Mouse (Mus musculus) kidney, adult 11 months (tissue): ENCODE data around the gene Pfkfb2.

Experiments used
- DNase-seq: peaks from one replicate; pipeline ENCODE4 v3.0.0; 2022

Gene Pfkfb2

GRCm38 (mm10) chr1:130729153-130729552, at the start of gene Pfkfb2:
Gene Pfkfb2 (minus strand): TSS chr1:130729253.
- no peak for DNase-seq

DNA sequence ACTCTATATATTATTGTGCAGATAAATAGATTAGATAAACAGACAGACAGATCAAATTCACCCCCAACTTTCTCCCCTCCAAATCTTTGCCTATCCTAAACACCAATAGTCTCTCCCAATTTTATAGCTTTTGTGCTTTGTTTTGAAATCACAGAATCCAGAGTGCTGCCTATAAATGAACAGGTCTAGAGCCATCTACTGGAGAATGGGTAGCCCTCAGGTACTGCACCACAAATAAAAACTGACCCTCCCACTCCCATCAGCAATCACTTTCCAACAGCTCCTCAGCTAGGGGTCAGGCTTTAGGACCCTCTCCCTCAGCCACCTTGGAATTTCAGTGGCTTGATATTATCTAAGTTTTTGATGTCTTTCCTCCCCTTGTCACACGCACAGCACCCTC, 47.6 kb upstream of the Pfkfb2 start:
- DNase-seq: no peak

DNA sequence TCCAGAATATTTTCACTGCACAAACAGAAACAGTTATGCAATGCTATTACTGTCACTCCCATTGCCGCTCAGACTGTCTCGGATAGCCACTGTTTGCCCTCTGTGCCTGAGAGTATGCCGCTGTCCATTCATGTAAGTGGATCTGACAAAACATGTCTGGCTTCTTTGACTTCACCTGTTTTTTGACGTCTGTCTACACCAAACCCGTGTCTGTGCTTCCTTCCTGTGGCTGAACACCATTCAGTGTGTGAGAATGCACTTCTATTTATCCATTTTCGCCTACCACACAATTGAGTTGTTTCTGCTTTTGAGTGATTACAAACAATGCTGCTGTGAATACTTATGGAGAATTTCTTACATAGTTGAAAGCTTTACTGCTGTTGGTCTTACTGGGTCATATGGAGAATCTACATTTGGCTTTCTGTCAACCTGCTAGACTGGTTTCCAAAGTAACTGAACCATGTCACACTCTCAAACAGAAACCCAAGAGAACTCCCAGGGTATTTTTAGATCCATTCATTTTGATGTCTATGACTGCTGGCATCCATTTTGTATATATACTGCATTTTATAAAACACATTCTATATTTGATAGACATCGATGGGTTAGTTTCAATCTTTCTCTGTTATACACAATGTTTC, 46.8 kb upstream of the Pfkfb2 start:
- no peak for DNase-seq

DNA sequence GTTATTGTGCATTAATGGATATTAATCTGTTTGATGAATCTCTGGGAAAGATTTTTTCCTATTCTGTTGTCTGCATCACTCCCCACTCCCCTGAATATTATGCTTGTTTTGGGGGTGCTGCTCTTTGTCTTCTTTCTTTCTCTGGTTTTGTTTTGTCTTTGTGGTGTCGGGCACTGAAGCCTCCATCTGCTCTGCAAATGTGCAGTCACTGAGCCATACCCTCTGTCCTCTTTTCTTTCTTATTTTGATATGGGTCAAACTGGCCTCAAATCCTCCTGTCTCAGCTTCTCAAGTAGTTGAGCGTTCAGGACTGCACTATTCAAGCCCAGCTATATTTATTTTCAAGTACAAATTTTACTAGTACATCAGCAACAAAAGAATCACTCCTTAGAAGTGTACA, 46.2 kb upstream of the Pfkfb2 start:
- no peak for DNase-seq

- no peak for DNase-seq
Observed at GRCm38 (mm10) chr1:130770981-130771494, 42.0 kb upstream of the Pfkfb2 start.

DNA sequence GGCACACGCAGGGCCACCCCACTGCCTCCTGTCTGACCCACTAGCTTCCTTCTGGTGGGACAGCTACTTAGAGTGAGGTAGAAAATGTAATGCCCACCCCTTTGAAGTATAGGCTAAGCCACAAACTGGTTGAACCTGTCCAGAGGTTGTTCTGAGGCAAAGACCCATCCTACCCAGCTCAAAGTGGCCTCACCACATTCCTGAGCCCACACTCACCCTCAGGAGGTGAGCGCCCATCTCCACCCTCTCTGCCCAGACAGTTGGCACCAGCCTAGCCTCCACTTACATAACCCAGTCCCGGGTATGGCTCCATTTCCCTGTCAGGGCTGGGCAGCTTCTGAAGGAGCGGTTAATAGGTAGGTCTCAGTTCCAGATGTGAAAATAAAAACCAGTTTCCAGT, 41.4 kb upstream of the Pfkfb2 start:
- DNase-seq: peak; percentile 18

DNA sequence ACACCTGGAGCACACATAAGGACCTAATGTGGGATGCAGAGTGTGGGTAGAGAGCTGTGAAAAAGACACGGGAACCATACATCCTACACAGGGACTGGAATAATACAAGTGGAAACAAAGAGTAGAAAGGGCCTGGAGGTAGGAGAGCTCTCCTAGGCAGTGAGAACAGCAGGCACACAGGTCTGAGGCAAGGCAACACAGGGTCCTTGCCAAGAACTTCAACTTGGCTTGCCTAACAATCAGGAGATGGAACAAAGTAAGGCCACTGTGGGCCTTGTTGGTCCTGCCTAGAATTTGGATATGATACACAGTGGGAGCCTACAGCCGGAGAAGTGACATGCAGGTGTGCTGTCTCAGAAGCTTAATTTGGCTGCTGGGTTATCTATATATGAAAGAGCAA, 40.9 kb upstream of the Pfkfb2 start:
- no peak for DNase-seq

GRCm38 (mm10) chr1:130767066-130767465, 38.0 kb upstream of the Pfkfb2 start:
- DNase-seq: no peak

- no peak for DNase-seq
Observed at GRCm38 (mm10) chr1:130764027-130764461, 35.0 kb upstream of the Pfkfb2 start.

GRCm38 (mm10) chr1:130762045-130762760, 33.1 kb upstream of the Pfkfb2 start:
- no peak for DNase-seq

GRCm38 (mm10) chr1:130761597-130761996, 32.5 kb upstream of the Pfkfb2 start:
- DNase-seq: no peak

- no peak for DNase-seq
Observed at GRCm38 (mm10) chr1:130759689-130760088, 30.6 kb upstream of the Pfkfb2 start.

DNA sequence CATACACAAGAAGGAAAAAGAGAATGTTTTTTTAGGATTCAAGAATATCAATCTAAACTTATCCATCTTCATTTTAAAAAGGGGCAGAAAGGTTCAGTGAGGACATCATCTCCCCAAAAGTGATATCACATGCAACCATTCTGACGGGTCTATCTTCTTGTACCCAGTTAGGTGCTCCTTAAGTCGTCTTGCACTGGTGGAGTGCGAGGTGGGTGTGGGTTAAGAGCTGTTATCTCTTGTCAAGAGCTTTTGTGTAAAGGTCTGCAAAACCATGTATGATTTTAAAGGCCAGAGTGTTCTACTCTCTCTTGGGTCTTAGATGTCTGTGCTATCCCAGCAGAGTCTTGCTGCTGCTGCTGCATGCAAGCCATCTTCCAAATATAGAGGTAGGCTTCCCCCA, 17.8 kb upstream of the Pfkfb2 start:
- no peak for DNase-seq

DNA sequence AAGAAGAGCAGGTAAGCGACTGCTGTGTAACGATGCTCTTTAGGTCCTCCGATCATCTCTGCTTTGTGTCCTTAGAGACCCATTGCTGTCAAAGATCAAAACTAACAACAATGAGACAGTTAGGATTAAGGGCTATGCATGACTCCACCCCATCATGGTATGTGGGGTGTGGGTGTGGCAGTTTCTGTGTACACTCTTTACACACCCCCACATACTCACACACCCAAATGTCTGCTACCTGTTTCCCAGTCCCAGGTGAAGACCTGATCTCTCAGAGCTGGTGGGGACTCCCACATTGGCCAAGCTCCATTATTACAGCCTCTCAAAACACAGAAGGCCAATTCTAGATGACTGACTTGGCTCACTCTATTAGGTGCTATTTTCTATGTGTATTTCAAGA, 16.5 kb upstream of the Pfkfb2 start:
- no peak for DNase-seq

DNA sequence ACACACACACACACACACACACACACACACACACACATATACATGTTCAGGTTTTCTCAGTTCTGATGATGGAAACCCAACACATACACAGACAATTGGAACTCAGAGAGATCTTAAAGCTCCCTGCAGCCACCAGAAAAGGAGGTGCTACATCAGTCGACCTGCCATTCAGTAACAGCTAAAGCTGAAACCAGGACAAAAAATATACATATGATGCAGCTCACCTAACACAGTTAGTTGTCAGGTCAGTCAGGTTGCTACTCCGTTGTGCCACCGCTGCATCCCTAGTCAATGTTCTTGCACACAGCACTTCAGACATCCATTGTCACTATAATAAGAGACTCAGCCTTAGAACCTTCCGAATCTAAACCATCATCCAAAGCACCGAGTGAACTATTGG, 15.9 kb upstream of the Pfkfb2 start:
- DNase-seq: no peak

- no peak for DNase-seq
Observed at GRCm38 (mm10) chr1:130744217-130744616, 15.2 kb upstream of the Pfkfb2 start.

- DNase-seq: no peak
Observed at GRCm38 (mm10) chr1:130743775-130744174, 14.7 kb upstream of the Pfkfb2 start.

DNA sequence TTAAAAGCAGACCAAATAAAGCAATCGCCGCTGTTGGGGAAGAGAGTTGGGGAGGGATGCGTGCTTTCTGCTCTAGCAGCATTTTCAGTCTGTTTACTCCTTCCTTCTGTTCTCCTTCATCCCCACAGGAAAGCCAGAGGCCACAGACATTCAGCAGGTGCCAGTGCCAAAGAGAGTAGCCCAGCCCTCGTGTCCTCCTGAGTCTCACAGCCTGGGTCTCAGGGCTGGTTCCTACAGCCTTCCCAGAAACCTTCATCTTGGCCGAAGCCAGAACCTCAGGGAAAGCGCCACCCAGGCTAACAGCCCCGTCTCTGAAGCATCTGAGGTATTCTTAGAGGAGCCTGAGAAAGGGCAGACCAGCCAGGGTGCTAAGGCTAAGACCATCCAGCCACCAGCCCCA, 13.1 kb upstream of the Pfkfb2 start:
- DNase-seq: no peak

DNA sequence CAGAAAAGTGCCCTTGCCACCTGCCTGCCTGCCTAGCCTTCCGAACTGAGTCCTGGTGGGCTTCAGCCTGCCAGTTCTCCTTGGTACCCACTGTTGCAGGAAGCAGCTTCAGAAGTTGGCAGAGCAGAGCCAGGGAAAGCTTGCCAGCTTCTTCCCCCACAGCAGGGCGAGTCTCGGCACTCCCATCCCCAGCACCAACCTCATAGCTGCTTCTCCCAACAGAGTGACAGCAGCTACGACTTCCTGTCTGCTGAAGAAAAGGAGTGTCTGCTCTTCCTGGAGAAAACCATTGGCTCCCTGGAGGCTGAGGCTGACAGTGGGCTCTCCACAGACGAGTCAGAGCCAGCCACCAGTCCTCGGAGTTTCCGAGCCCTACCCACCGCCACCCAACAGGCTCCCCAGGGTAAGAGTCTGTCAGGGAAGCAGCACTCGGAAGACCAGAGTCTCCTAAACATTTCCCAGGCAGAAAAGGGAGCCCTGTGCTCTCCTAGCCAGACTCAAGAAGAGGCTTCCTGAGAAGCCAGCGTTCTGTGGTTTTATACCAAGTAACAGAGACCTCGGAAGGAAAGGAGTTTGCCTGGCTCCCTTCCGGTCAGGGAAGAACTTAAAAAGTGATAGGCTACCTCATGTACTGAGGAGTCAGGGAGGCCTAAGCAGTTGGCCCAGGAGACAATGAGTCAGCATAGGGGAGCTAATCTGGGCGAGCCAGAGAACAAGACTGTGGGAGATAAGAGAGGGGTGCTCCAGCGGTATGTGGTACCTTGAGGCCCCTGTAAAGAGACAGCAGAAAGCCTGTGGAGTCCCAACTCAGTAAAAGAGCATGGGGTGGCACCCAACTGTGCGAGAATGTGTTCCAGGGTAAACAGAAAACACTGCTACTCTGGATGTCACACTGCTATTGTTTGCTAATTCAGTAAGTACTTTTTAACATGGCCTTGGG, 12.0 kb upstream of the Pfkfb2 start:
- no peak for DNase-seq

GRCm38 (mm10) chr1:130740227-130740648, 11.2 kb upstream of the Pfkfb2 start:
- no peak for DNase-seq

DNA sequence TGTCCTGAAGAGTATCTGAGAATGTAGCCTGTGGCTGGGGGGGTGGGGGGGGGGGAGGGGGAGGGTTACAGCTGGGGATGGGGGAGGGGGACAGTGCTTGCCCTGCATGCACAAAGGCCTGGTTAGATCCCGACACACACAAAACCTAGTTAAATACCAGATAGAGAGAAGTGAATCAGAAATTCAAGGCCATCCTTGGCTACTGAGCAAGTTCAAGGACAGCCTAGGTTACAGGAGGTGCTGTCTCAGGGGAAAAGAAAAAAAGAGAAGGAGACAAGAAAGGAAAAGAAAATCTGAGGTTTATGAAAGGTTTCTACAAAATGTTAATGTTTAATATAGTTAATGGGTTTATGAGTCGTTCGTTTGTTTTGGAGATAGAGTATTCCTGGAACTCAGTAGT, 10.6 kb upstream of the Pfkfb2 start:
- DNase-seq: no peak

DNA sequence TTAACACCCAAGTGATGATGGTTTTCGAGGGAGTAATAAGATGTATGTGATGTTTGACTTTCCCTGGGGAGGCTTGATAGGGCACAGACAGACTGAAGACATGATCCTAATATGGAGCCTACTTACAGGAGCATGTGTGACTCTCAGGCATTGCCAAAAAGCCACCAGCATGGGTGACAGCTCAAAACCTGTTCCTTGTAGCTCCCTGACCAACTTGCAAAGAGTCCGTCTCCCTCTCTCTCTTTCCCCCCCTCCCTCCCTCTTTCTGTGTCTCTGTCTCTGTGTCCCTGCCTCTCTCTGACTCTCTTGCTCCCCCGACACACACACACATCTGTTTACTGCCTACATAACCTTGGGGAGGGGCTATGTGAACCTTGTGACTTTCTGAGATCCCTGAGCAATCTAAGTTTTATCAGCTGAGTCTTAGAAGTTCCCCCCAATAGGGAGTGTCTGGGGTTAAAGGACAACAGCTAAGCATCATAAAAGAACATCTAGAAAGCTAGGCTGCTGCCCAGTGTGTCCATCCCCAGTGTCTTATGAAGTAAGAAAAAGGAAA, 9.6 kb upstream of the Pfkfb2 start:
- no peak for DNase-seq

GRCm38 (mm10) chr1:130737916-130738315, 8.9 kb upstream of the Pfkfb2 start:
- no peak for DNase-seq
